21 mouse cellular contexts compared by ENCODE assay signal in the genomic region with DNA sequence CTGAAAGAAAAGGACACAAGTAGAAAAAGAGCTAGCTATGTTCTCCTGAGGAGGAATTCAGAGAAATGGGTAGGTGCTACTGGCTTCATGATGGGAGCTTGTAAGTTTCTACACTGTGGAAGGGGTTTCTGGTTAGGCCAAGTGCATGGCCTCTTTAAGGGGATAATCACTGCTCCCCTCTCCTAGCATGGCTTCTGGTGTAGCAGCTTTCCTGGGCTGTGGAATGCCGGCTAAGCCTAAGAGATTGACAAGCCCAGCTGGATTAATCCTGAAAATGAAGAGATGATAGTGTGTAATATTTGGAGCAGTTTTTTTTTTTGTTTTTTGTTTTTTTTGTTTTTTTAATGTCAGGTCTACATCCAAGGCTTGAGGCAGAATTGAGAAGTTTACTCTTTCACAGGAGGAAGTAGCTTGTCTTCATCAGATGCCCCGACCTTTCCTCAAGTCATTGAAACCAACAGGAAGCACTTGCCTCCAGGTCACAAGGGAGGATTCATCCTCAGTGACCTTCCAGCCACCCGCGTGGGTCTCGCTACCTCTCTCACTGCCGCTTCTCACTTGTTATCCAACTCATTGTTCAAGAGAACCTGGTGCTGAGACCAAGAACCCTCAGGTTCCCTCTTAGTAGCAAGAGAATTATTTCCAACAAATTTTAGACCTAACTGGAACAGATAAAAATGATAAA.
DNase-seq lines count a peak whose midpoint lies in the region; ATAC-seq and TF ChIP-seq lines count a peak whose summit lies in the region.
"Had no signal": no experiment of that assay in that cellular context is flagged by ENCODE, and none has a peak within 500 bp of the region (broad histone marks: within the 10 kb centered on the region; RNA-seq: fewer than 3 reads in every experiment).

No protein-coding gene starts in this region.

- no peak overlapping the region for H3K27ac ChIP-seq in liver, postnatal 0 days (ENCODE audit: low read depth)
- H3K27ac ChIP-seq: embryonic facial prominence, embryonic 12.5 days; forebrain, embryonic 12.5 days; hindbrain, embryonic 13.5 days; hindbrain, postnatal 0 days had no signal

- no peak overlapping the region for H3K9ac ChIP-seq in liver, postnatal 0 days (replicated peaks)
- H3K9ac ChIP-seq: embryonic facial prominence, embryonic 12.5 days; forebrain, embryonic 12.5 days; hindbrain, embryonic 13.5 days had no signal

- no peaks in the 10 kb centered on the region for H3K36me3 ChIP-seq in liver, postnatal 0 days (replicated peaks; ENCODE audit: insufficient read depth, low read length)
- no peaks in the 10 kb centered on the region for H3K36me3 ChIP-seq in myocyte (ENCODE audit: control insufficient read depth, insufficient read depth)
- H3K36me3 ChIP-seq: embryonic facial prominence, embryonic 12.5 days; forebrain, embryonic 12.5 days; hindbrain, embryonic 13.5 days had no signal

- ATAC-seq in liver, postnatal 0 days: no peak
- peak; percentile 26; the same call in 1 of the 2 replicates for ATAC-seq in granulocyte monocyte progenitor cell, adult 5-6 weeks (replicated peaks; ENCODE audit: poor library complexity, severe bottlenecking)
- ATAC-seq: forebrain, embryonic 16.5 days; hindbrain, postnatal 0 days had no signal

- peak; percentile 49 for DNase-seq in heart, adult 11 months
- no peak for DNase-seq in heart, postnatal 36 days
- peak; percentile 8 for DNase-seq in liver, postnatal 0 days
- DNase-seq in liver: no peak
- no peak for DNase-seq in urinary bladder, postnatal 25 days (ENCODE audit: low spot score)
- no peak for DNase-seq in thymus, postnatal 0 days (ENCODE audit: low spot score)
- DNase-seq: adrenal gland, adult 8-10 months; adrenal gland, postnatal 36 days; cerebellum, adult 2 months; cerebellum, postnatal 10 days; embryo, embryonic 11 days; gastrocnemius, postnatal 10 days; heart, postnatal 10 days had no signal

- no peak overlapping the region for H3K4me2 ChIP-seq in liver, postnatal 0 days (ENCODE audit: low read depth, low read length)
- no peak overlapping the region for H3K4me2 ChIP-seq in myocyte (ENCODE audit: low read depth)
- H3K4me2 ChIP-seq: embryonic facial prominence, embryonic 12.5 days; forebrain, embryonic 12.5 days; hindbrain, embryonic 13.5 days had no signal

- no peak for TF ChIP-seq CTCF in liver, postnatal 0 days (IDR thresholded peaks at IDR 0.05; ENCODE audit: low read depth)

- 47% methylated on average over 6 of the region's 6 CpGs for WGBS in liver, postnatal 0 days (ENCODE audit: insufficient replicate concordance)

- no peaks in the 10 kb centered on the region for H3K9me3 ChIP-seq in liver, postnatal 0 days (ENCODE audit: low read length)
- H3K9me3 ChIP-seq: embryonic facial prominence, embryonic 12.5 days; forebrain, embryonic 12.5 days; hindbrain, embryonic 13.5 days had no signal

- no peak overlapping the region for H3ac ChIP-seq in myocyte (ENCODE audit: control insufficient read depth, insufficient read length)

- no peaks in the 10 kb centered on the region for H3K79me2 ChIP-seq in myocyte (ENCODE audit: control insufficient read depth, insufficient read depth)

- H3K4me1 ChIP-seq in liver, postnatal 0 days (ENCODE audit: insufficient read depth): peaks cover 14% of the 10 kb centered on the region
- H3K4me1 ChIP-seq: embryonic facial prominence, embryonic 12.5 days had no signal

- TF ChIP-seq EP300 in liver, postnatal 0 days (IDR thresholded peaks at IDR 0.05; ENCODE audit: low read depth): no peak

- intact Hi-C loops in heart, postnatal 36 days (cut with DNase I): no loop called here

- no peak for TF ChIP-seq POLR2A in myocyte (IDR thresholded peaks at IDR 0.05; ENCODE audit: insufficient read length, low read depth)

- H3K27me3 ChIP-seq in liver, postnatal 0 days (ENCODE audit: insufficient read depth, low read length): no peaks in the 10 kb centered on the region
- peaks cover 8% of the 10 kb centered on the region for H3K27me3 ChIP-seq in myocyte (ENCODE audit: control insufficient read depth, insufficient read depth, insufficient read length)
- H3K27me3 ChIP-seq: CH12.LX; embryonic facial prominence, embryonic 12.5 days; forebrain, embryonic 12.5 days; hindbrain, embryonic 13.5 days had no signal

- H3K4me3 ChIP-seq in liver, postnatal 0 days (ENCODE audit: low read depth, low read length): no peak overlapping the region
- no peak overlapping the region for H3K4me3 ChIP-seq in myocyte
- H3K4me3 ChIP-seq: embryonic facial prominence, embryonic 12.5 days; forebrain, embryonic 12.5 days; hindbrain, embryonic 13.5 days had no signal

TF ChIP-seq in myocyte, 11 proteins besides CTCF, POLR2A, EP300 and RAD21:
- peak in 2 of 3 experiments; percentile 12 to 14 for TF ChIP-seq MYOD1 (IDR thresholded peaks at IDR 0.05; ENCODE audit: control insufficient read depth in 1 of 3, insufficient read length in 2 of 3, low read depth in 2 of 3)
- TF ChIP-seq MAX (IDR thresholded peaks at IDR 0.05; ENCODE audit: low read depth): no peak

Comparison
In these comparisons a context has a peak if more than half of its experiments do, and no peak if none do; other contexts are left out.
1. DNase-seq: peak in heart, adult 11 months (single experiment) and liver, postnatal 0 days (single experiment); none in heart, postnatal 36 days (0 of 2), liver (single experiment), urinary bladder, postnatal 25 days (single experiment) and thymus, postnatal 0 days (single experiment).